Mouse (Mus musculus) gastrocnemius, postnatal 14 days (tissue): ENCODE results near the gene Sectm1a. TPM values are rescaled to one million over a fixed set of nuclear protein-coding genes. Genes with fewer than 3 reads are reported as not detected.
"Not testable (repeated sequence)": the region's sequence is repeated elsewhere in the genome, so short reads cannot be mapped to it uniquely, and the experiment has no call there.

ENCODE experiments used
- DNase-seq: peaks from one replicate; pipeline ENCODE4 v3.0.0; 2021; ENCODE audit warnings: mixed read lengths
- intact Hi-C: fragments of 180-260 bp; cut with DNase I; formaldehyde crosslinking; loops from one replicate; pipeline ENCODE4 v1.15.1; 2025; ENCODE audit warnings: low total_unique reads
- total RNA-seq, 2 experiments: library from RNA; stranded (reverse); gene quantifications; 2 replicates each; pipeline ENCODE4 v1.2.3; 2021

The Sectm1a gene
- total RNA-seq, 2 experiments from 2014 or later = not detected

DNA sequence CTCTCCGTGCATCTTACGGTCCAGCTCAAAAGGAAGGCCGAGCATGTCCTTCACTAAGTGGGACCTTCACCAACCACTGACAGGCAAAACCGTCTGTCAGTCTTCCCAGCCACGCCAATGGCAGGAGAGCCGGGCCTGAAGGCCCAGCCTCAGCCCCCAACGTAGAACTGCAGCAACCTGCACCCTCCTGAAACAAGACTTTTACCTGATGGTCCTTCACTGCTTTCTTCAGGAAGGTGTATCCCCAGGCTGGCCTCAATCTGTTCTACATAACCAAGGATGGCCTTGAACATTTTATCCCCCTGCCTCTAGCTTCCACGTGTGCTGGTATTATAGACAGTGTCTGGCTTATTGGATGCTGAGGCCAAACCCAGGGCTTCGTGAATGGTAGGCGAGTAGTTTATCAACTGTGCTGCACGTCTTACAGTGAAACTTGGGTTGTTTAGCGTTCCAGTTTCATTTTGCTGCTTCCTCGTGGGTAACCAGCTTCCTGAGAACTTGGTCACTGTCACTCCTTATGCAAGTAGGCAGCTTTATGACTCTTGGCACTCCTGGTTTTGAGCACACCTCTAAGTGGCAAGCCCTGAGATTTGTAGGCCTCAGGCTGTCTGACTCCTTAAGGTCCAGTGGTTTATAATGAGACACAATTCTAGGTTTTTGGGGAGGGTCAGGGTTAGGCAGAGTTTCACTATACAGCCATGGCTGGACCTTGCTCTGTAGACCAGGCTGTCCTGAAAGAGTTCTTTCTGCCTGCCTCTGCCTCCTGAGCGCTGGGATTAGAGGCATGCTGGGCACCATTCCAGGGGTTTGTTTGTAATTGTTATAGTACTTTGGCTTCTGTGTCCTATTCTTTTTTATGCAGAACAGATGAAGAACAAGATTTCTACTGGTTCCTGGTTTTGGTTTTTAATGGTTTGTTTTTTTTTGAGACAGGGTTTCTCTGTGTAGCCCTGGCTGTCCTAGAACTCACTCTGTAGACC lies 11.9 kb upstream of the Sectm1a start:
- intact Hi-C loops = no loop called here

DNA sequence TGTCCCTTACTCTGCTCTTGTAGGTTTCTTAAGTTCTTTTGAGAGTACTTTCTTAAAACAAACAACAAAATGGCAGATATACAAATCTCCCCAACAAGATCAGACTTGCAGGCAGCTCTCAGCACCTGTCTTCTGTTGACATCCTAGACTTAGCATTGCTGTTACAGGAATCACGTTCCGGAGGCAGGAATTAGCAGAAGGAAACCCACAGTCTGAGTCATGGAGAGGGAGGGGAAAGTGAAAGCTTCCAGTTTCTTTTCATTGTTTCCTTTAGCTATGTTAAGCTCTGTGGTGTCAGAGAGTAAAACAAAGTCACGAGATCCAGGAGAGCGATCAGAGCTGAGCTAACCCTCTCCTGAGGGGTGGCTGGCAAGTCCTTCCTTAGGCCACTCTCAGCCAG lies 9.9 kb upstream of the Sectm1a start:
- intact Hi-C loops = no loop called here
- no peak for DNase-seq

More for the DNA sequence above, 11.9 kb upstream of the Sectm1a start:
- DNase-seq = no peak

DNA sequence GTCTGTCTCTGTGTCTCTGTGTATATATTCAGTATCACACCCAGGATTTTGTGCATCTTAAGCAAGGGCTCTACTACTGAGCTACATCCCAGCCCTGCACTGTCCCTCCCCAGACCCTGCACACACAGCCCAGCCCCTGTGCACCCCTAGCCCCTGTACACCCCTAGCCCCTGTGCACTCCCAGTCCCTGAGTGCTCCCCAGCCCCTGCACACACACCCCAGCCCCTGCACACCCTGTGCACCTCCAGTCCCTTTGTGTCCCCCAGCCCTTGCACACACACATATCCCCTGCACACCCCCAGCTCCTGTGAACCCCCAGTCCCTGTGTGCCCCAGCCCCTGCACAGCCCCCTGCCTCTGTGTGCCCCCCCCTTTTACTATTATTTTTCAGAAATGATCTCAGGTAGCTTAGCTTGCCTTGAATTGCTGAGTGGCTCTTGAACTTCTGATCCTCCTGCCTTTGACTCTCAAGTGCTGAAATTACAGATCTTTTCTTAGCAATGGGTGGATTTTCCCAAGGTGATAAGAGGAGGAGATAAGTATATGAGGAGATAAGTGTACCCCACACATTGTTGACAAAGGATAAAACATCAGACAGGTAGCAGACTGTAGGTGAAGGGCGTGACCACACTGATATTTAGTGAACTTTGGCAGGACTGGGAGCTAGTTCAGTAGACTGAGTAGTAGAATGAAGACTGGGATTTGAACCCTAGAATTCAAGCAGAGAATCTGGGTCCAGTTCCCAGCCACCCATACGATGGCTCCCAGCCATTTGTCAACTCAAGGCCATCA lies 8.9 kb upstream of the Sectm1a start:
- no peak for DNase-seq
- intact Hi-C loops = no loop called here

DNA sequence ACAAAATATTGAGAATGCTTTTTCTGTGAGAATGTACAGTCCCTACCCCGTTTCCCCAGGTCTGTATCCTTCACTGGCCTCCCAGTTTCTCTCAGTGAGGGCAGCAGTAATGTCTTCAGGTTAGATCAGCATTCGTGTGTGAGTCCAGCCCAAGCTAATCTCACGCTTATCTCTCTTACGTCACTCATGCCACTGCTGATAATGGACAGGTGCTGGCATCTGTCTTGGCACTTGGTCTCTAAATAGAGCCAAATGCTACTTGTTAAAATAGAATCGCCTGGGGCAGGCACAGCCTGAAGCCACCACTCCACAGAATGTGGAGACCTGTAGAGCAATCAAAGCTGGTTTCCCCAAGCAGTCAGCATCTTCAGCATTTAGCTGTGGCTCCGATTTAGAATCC lies 8.0 kb upstream of the Sectm1a start:
- intact Hi-C loops = no loop called here

DNA sequence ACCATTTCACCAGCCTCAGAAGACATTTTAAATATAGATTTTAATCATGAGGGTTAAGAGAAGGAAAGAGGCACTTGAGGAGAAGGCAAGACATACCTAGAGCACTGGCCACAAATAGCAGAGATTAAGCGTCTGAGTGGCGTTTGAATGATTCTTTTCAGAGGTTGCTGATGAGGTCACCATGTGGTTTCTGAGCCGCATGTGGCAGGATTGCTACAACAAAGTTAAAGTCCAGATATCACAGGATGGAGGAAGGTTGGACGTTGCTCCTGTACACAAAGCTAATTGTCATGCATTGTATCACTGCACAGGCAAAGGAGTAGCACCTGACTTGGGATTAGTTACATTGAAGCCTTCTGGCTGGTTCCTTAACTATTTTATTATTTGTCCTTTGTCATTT lies 5.3 kb upstream of the Sectm1a start:
- intact Hi-C loops = no loop called here
- no peak for DNase-seq

More for the DNA sequence above, 8.0 kb upstream of the Sectm1a start:
- no peak for DNase-seq

DNA sequence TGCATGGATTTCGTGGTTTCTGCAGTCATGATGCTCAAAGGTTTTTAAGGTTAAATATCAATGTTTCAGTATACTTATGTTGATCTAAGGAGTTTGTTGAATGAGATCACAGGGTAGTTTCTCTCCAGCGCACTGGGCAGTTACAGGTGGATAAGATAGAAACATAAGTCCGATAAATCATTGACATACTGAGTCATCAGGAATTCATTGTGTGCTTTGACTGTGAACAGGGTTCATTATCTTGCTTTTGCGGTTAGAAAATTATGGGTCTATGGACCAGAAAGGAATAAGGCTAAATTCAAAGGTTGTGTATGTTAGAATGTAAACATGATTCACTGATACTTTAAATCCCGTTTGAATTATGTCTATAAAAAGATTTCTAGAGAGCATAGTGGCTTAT lies 4.2 kb upstream of the Sectm1a start:
- no peak for DNase-seq
- intact Hi-C loops = no loop called here

DNA sequence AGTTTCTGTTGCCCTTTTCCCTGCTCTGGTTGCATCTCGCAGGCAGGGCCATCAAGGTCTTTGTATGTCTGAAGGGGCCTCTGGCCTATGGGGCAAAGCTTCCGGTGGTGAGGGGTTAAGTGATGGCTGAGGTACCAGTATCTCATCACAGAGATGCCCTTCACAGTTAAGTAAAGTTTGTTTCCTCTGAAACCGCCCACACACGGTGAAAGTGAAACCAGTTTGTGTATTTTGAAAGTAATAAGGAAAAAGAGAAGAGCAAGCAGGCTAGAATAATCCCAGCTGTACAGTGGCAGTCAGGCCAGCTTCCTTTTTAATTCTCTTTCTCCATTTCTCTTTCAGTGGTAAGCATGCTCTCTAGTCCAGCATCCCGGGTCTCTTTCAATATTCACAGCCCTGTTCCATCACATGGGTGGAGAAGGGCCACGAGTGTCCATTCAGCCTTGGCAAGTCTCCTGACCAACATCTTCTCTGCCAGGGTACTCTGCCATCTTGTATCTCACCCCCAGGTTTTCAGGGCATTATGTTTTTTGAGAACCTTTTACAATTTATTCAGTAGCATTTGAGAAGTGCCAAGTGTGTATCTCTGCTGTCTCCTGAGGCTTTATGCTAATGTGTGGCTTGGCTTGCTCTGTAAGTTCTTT lies 2.0 kb upstream of the Sectm1a start:
- intact Hi-C loops = no loop called here
- DNase-seq = no peak

DNA sequence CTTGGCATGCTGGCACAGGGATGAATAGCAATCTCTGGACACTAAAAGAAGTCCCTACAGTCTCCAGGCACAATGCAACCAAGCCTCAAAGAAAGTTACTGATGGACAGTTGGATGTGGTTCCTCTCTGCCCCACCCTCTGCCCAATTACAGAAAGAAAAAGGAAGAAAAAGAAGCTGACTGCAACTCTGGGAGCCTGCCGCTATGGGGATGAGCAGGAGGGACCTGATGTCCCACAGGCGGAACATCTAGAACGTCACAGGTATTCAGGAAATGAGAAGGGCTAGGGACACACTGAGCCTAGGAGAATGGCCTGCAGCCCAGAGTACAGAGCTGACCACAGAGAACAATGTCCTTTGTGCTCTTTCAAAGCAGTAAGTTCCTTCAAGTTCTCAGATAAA lies 1.2 kb upstream of the Sectm1a start:
- no peak for DNase-seq
- intact Hi-C loops = no loop called here

DNA sequence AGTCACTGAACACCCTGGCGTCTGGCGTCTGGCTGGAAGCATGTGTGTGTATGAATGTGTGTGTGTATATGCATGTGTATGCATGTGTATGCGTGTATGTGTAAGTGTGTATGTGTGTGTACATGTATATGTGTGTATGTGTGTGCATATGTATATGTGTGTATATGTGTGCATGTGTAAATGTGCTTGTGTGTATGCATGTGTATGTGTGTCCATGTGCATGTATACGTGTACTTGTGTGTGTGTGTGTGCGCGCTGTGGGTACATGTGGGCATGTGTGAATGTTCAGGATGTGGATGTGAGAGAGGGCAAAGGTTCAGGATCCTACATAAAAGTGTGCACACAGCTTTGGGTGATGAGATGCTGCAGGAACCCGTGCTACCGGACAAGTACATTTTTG lies 690 bp downstream of the Sectm1a start:
- DNase-seq = no peak

DNA sequence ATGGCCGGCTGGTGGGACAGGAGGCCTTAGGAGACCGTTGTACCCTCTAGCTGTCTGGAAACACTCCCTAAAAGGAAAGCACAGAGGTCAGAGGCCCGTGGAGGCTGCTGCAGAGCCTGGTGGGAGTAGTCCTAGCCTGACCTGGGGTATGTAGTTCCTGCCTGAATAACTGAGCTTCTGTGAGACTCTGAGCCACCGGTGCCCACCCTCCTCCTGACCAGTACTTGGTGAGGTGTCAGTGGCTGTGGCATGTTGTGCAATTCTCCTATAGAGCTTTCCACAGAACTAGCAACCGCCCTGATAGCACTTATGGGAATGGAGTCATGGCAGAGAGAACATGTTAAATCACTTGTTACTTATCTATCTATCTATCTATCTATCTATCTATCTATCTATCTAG lies 5.4 kb downstream of the Sectm1a start:
- intact Hi-C loops = no loop called here
- DNase-seq = no peak

More for the DNA sequence above, 690 bp downstream of the Sectm1a start:
- intact Hi-C loops = no loop called here

DNA sequence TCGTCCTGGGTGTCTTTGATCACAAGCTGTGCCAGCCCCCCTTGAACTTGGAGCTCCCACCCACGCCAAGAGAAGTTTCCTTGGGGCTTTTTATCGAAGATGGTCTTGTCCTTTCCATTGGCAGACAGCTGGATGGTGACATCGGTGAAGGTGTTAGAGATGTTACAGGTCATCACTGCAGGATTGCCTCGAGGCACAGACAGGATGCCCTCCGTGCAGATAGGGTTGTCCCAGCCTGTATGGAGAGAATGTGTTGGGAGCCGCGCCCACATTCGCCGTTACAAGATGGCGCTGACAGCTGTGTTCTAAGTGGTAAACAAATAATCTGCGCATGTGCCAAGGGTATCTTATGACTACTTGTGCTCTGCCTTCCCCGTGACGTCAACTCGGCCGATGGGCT lies 11.4 kb downstream of the Sectm1a start:
- DNase-seq, intact Hi-C loops: not testable (repeated sequence)

DNA sequence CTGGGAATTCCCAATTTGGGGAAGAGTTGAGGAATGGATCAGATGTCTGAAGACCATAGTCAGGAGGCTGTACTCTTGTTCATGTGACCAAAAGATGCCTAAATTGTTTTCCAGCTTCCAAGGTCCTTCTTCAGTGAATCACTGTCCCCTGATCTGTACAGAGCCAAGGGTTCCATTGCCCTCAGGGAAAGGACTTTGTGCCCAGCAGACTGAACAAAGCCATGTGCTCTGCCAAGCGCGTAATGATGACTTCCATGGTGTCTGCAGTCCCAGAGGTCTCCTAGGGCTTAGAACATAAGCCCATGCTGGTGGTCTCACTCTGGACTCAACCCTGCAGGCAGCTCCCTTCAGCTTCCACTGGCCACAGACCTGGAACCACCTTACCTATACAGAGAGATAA lies 13.1 kb downstream of the Sectm1a start:
- intact Hi-C loops = no loop called here
- no peak for DNase-seq

DNA sequence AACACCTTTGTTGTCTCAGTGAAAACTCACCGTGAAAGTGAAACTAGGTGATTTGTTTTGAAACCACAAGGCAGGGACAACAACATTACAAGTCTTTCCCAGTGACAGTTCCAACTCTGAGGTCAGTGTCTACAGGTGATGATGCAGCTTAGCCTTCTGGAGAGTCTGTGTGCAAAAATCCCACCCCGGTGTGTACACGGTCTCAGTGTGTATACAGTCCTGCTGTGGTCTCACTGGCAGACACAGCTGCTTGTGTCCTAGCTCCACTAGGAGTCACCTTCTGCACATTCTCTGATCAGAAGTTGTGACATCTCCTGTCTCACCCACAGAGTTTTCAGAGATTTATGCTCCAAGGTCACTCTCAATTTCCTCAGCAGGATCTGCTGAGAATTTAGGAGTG lies 16.8 kb downstream of the Sectm1a start:
- no peak for DNase-seq
- intact Hi-C loops = no loop called here

DNA sequence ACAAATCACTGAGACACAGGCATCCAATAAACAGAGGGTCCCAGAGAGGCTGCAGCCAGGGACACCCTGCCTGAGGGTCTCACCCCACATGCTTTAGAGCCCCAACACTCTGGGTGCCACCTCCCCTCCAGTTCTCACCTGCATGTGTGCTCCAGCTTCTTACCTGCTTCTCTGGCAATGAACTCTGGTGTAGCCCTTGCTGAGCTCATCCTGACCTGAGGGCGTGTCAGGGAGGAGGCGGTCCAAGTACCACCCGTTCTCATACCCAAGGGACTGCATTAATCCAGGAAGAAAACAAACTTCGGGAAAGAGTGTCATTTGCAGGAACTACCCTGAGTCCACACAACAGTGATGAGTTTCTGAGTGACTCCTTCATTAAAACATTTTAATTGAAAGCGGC lies 17.6 kb downstream of the Sectm1a start, which contains the start of gene Sectm1b:
Sectm1b (minus strand) TSS at position 191 of the 400 bp plus-strand sequence.
- no peak for DNase-seq
- intact Hi-C loops = no loop called here

DNA sequence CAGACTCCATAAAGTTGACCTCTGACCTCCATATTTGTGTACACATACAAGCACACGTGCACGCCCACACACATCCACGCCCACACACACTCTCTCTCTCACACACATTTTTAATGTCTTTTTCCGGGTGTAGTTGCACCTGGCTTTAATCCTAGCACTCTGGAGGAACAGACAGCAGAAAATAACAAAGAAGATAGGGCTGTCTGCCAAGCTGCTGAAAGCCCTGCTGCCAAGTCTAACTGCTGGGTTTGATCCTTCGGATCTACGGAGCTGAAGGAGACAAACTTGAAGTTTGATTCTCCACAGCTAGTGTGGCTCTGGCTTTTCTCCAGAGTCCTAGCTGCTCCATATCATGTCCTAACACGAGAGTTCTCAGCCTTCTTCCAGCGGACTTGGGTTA lies 19.4 kb downstream of the Sectm1a start:
- DNase-seq = no peak

DNA sequence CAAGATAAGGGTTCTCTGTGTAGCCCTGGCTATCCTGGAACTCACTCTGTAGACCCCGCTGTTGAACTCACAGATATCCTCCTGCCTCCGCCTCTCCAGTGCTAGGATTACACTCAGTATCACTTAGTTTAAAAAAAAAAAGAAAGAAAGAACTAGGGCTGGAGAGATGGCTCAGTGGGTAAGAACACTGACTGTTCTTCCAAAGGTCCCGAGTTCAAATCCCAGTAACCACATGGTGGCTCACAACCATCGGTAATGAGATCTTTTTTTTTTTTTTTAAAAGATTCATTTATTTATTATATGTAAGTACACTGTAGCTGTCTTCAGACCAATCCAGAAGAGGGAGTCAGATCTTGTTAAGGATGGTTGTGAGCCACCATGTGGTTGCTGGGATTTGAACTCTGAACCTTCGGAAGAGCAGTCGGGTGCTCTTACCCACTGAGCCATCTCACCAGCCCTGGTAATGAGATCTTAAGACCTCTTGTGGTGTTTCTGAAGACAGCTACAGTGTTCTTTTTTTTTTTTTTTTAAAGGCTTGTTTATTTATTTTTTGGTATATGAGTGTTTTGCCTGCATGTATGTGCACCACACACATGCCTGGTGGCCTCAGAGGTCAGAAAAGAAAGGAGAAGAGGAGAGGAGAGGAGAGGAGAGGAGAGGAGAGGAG lies 20.5 kb downstream of the Sectm1a start:
- DNase-seq, intact Hi-C loops: not testable (repeated sequence)

More for the DNA sequence above, 19.4 kb downstream of the Sectm1a start:
- intact Hi-C loops = no loop called here

DNA sequence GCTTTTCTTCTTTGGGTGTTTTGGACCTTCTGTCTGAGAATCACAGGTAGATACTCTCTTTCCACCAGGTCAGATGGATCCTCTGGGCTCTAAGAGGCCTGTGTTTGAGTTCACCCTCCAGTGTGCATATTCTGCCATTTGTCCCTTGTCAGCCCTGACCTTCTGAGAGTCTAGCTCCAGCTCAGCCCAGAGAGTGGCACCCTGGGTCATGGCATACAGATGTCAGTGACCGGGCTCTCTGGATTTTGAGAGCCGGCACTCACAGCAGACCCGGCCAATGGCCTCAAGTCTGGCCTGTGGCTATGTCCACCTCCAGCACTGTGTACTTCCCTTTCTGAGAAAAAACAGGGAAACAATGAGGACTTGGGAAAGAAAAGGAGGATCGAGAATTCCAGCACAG lies 21.5 kb downstream of the Sectm1a start:
- DNase-seq = no peak
- intact Hi-C loops = loop anchor here (10.0 kb wide), 1 partner anchor 135 kb away; no protein-coding TSS in a partner anchor

DNA sequence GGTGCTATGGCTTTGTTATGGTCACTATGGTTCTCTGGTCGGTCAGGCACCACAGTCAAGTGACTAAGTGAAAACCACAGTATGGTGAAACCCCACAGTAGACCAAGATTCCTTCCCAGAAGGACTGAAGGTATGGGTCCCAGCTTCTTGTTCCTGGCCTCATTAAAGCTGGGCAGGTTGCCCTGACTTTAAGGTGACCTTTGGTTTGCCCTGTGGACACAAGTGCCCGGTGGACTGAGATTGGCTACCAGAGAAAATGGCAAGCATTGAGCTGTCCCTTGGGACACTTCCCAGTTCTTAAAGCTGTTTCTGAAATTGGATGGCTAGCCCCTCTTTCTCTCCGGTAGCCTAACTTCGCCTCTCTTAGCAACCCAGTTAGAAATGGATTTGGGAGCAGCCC lies 22.1 kb downstream of the Sectm1a start:
- intact Hi-C loops = loop anchor here (10.0 kb wide), 1 partner anchor 136 kb away; no protein-coding TSS in a partner anchor
- no peak for DNase-seq

DNA sequence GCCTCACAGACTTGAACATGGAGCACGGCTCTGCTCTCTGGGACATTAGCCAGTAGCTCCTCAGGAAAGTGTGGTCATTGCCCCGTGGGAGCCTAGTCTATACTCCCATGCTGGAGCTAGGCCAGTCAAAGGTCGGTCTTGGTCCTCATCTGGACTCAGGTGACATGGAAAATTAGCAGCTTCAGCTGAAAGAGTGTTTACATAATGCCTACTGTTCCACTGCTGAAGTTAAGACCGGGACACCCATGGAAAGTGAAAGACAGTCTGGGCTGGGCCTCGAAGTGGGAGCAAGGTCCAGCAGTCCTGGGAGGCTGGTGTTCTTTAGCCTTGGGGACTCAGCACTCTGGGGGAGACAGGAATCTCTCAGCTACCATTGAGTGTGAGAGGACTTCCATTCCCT lies 22.9 kb downstream of the Sectm1a start:
- no peak for DNase-seq
- intact Hi-C loops = loop anchor here (10.0 kb wide), 1 partner anchor 137 kb away; no protein-coding TSS in a partner anchor
